Mouse (Mus musculus) urinary bladder, adult 18-20 months (tissue): ENCODE data around the gene Olfr1061.
"Not testable (repeated sequence)": the region's sequence is repeated elsewhere in the genome, so short reads cannot be mapped to it uniquely, and the experiment has no call there.

Source experiments
- DNase-seq, 2 experiments: peaks; one replicate each; pipeline ENCODE4 v3.0.0; 2022; ENCODE audit warnings: low spot score in 2 of 2, mixed read lengths in 2 of 2

Olfr1061 gene

GRCm38 (mm10) chr2:86413950-86414349 is at the start of gene Olfr1061:
TSS of gene Olfr1061 (minus strand) at chr2:86414050.
- DNase-seq: no peak

- no peak for DNase-seq
Measured at GRCm38 (mm10) chr2:86460434-86460833, 46.6 kb upstream of the Olfr1061 start.

GRCm38 (mm10) chr2:86456169-86456568 is 42.3 kb upstream of the Olfr1061 start, which contains the start of gene Olfr1066:
TSS of gene Olfr1066 (minus strand) at chr2:86456269.
- DNase-seq: no peak

GRCm38 (mm10) chr2:86450491-86450890 is 36.6 kb upstream of the Olfr1061 start, which contains the start of gene Olfr1065:
TSS of gene Olfr1065 (minus strand) at chr2:86450591.
- DNase-seq: not testable (repeated sequence)

- DNase-seq: not testable (repeated sequence)
Measured at GRCm38 (mm10) chr2:86442101-86442500, 28.3 kb upstream of the Olfr1061 start.

GRCm38 (mm10) chr2:86428511-86428910 is 14.7 kb upstream of the Olfr1061 start:
- DNase-seq: not testable (repeated sequence)

GRCm38 (mm10) chr2:86426649-86427048 is 12.8 kb upstream of the Olfr1061 start, which contains the start of gene Olfr1062:
TSS of gene Olfr1062 (minus strand) at chr2:86426749.
- DNase-seq: not testable (repeated sequence)

- no peak for DNase-seq
Measured at GRCm38 (mm10) chr2:86395114-86395513, 18.7 kb downstream of the Olfr1061 start.

- not testable (repeated sequence) for DNase-seq
Measured at GRCm38 (mm10) chr2:86388461-86388860, 25.4 kb downstream of the Olfr1061 start, which contains the start of gene Olfr1058. TSS of gene Olfr1058 (minus strand) at chr2:86388561.

GRCm38 (mm10) chr2:86378293-86378692 is 35.6 kb downstream of the Olfr1061 start, which contains the start of gene Olfr1057:
TSS of gene Olfr1057 (minus strand) at chr2:86378393.
- no peak for DNase-seq

GRCm38 (mm10) chr2:86366342-86366741 is 47.5 kb downstream of the Olfr1061 start:
- not testable (repeated sequence) for DNase-seq
